Mouse (Mus musculus) CH12.LX (cell line): ENCODE measurements around the gene Gpatch1.

Experiments
- CTCF ChIP-seq, 2 experiments: IDR thresholded peaks in 1 of 2; conservative IDR thresholded peaks in 1 of 2; 2 replicates each; pipeline ENCODE4 v1.5.1; 2011 to 2012; ENCODE audit warnings: low read depth in 2 of 2, low read length in 2 of 2, improper control_type of control experiment in 1 of 2, inconsistent platforms in 1 of 2, mild to moderate bottlenecking in 1 of 2, moderate library complexity in 1 of 2
- ELF1 ChIP-seq: IDR thresholded peaks from 2 replicates; pipeline ENCODE4 v1.6.1; 2014; ENCODE audit warnings: low read depth, mild to moderate bottlenecking, inconsistent platforms, low read length, improper control_type of control experiment
- EP300 ChIP-seq: IDR thresholded peaks from 2 replicates; pipeline ENCODE4 v1.6.1; 2011; ENCODE audit warnings: low read length, improper control_type of control experiment
- KAT2A ChIP-seq: IDR thresholded peaks from 2 replicates; pipeline ENCODE4 v1.6.1; 2012; ENCODE audit warnings: low read length, improper control_type of control experiment, inconsistent platforms; ENCODE audit not compliant: insufficient replicate concordance
- MEF2A ChIP-seq: IDR thresholded peaks from 2 replicates; pipeline ENCODE4 v1.6.1; 2014; ENCODE audit warnings: low read depth, mild to moderate bottlenecking, inconsistent platforms, low read length, improper control_type of control experiment, borderline replicate concordance
- MXI1 ChIP-seq: IDR thresholded peaks from 2 replicates; pipeline ENCODE4 v1.6.1; 2011; ENCODE audit warnings: mild to moderate bottlenecking, low read depth, low read length, improper control_type of control experiment
- POLR2A ChIP-seq: IDR thresholded peaks from 2 replicates; pipeline ENCODE4 v1.6.1; 2011; ENCODE audit warnings: low read depth, mild to moderate bottlenecking, improper control_type of control experiment, low read length
- SMC3 ChIP-seq: IDR thresholded peaks from 2 replicates; pipeline ENCODE4 v1.6.1; 2011; ENCODE audit warnings: low read depth, low read length, improper control_type of control experiment
- TCF12 ChIP-seq: IDR thresholded peaks from 2 replicates; pipeline ENCODE4 v1.6.1; 2014; ENCODE audit warnings: low read depth, mild to moderate bottlenecking, inconsistent platforms, low read length, improper control_type of control experiment
- USF2 ChIP-seq: conservative IDR thresholded peaks from 2 replicates; pipeline ENCODE4 v1.6.1; 2011; ENCODE audit warnings: low read depth, low read length, improper control_type of control experiment
- ZMIZ1 ChIP-seq: IDR thresholded peaks from 2 replicates; pipeline ENCODE4 v1.6.1; 2012; ENCODE audit warnings: low read depth, mild to moderate bottlenecking, inconsistent platforms, low read length, improper control_type of control experiment

- TF ChIP-seq USF2 (no peak), ZMIZ1 (no peak), SMC3 (no peak), CTCF (conservative IDR thresholded peaks at IDR 0.05 in 1 of 2, IDR thresholded peaks at IDR 0.05 in 1 of 2; ENCODE audit: low read depth in 2 of 2, low read length in 2 of 2) (no peak), EP300 (no peak), KAT2A (no peak), POLR2A (no peak), ELF1 (no peak), MXI1 (no peak), MEF2A (no peak), TCF12 (no peak)
These were observed 29.9 kb upstream of the Gpatch1 start for GRCm38 (mm10) chr7:35347918-35348700.
